ENCODE assay signal across 32 mouse cellular contexts in the genomic region with DNA sequence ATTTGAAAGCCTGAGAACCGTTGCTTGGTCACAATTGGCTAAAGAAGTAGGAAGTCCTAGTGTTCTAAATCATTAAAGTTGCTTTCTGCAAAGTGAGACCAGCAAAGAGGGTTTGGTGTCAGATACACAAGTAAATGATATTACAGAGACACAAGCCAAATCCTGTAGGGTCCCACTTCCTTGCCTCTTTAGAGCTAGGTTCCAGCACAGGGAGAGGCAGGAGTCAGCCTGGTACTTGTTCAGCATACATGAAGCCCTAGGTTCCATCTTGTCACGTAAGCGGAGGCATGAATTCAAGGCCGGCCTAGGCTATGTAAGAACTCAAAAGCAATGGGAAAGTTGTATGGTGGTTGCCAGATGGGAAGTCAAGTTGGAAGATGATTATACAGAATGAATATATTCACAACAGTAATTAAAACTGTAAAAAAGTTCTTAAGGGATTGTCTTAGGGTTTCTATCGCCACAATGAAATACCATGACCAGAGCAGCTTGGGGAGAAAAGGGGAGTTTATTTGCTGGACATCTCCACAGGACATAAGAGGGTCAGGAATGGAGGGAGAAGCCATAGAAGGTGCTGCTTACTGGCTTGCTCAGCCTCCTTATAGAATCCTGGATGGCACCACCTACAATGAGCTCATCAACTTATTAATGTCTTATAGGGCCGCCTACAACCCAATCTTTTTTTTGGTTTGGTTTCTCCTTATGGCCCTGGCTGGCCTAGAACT. TPM values are rescaled to one million over a fixed set of nuclear protein-coding genes. Genes with fewer than 3 reads are reported as not detected.
DNase-seq lines count a peak whose midpoint lies in the region; ATAC-seq and TF ChIP-seq lines count a peak whose summit lies in the region.
"Had no signal": no experiment of that assay in that cellular context is flagged by ENCODE, and none has a peak within 500 bp of the region (broad histone marks: within the 10 kb centered on the region; RNA-seq: fewer than 3 reads in every experiment).

No protein-coding gene starts in this region.

- H3K9me3 ChIP-seq in intestine, postnatal 0 days (ENCODE audit: control insufficient read depth), result no peaks in the 10 kb centered on the region
- H3K9me3 ChIP-seq in intestine, embryonic 15.5 days, result no peaks in the 10 kb centered on the region
- H3K9me3 ChIP-seq in ES-E14 (ENCODE audit: control insufficient read depth, insufficient read depth, low read depth, low read length), result no peaks in the 10 kb centered on the region
- no peaks in the 10 kb centered on the region for H3K9me3 ChIP-seq in liver, embryonic 14.5 days (ENCODE audit: control insufficient read depth, low read length)
- H3K9me3 ChIP-seq in forebrain, postnatal 0 days (ENCODE audit: low read length), result no peaks in the 10 kb centered on the region
- H3K9me3 ChIP-seq: embryonic facial prominence, embryonic 12.5 days; heart, embryonic 13.5 days; hindbrain, embryonic 13.5 days; limb, embryonic 13.5 days; megakaryocyte, embryonic 14.5 days; midbrain, embryonic 15.5 days; neural tube, embryonic 15.5 days had no signal

- no peak overlapping the region for H3K4me3 ChIP-seq in intestine, postnatal 0 days (ENCODE audit: low read depth, low read length)
- no peak overlapping the region for H3K4me3 ChIP-seq in intestine, embryonic 15.5 days (replicated peaks)
- no peak overlapping the region for H3K4me3 ChIP-seq in ES-E14 (ENCODE audit: insufficient read depth in 1 of 2, low read depth in 1 of 2, low read length in 2 of 2, poor library complexity in 1 of 2, severe bottlenecking in 1 of 2)
- H3K4me3 ChIP-seq in liver, embryonic 14.5 days (ENCODE audit: insufficient read depth in 1 of 2, low read depth in 2 of 2, low read length in 2 of 2), result no peak overlapping the region
- no peak overlapping the region for H3K4me3 ChIP-seq in forebrain, postnatal 0 days (ENCODE audit: low read depth, low read length)
- H3K4me3 ChIP-seq: embryonic facial prominence, embryonic 12.5 days; heart, adult 2 months; heart, embryonic 13.5 days; hindbrain, embryonic 13.5 days; limb, embryonic 13.5 days; megakaryocyte, embryonic 14.5 days; midbrain, embryonic 15.5 days; neural tube, embryonic 15.5 days had no signal

- no peak overlapping the region for H3K4me2 ChIP-seq in intestine, postnatal 0 days (replicated peaks; ENCODE audit: low read depth)
- no peak overlapping the region for H3K4me2 ChIP-seq in intestine, embryonic 15.5 days (replicated peaks)
- no peak overlapping the region for H3K4me2 ChIP-seq in liver, embryonic 14.5 days (ENCODE audit: low read depth)
- no peak overlapping the region for H3K4me2 ChIP-seq in forebrain, postnatal 0 days (ENCODE audit: low read depth)
- H3K4me2 ChIP-seq: embryonic facial prominence, embryonic 12.5 days; heart, embryonic 13.5 days; hindbrain, embryonic 13.5 days; limb, embryonic 13.5 days; midbrain, embryonic 15.5 days; neural tube, embryonic 15.5 days had no signal

- H3K4me1 ChIP-seq in intestine, postnatal 0 days (replicated peaks; ENCODE audit: control insufficient read depth, insufficient read depth, low read length), result no peaks in the 10 kb centered on the region
- peaks cover 13% of the 10 kb centered on the region for H3K4me1 ChIP-seq in intestine, embryonic 15.5 days (replicated peaks)
- peaks cover 0 to 2% of the 10 kb centered on the region in 2 experiments; a peak in 2 of 4 replicates for H3K4me1 ChIP-seq in ES-E14 (ENCODE audit: control insufficient read depth in 2 of 2, insufficient read depth in 2 of 2, low read length in 2 of 2, poor library complexity in 1 of 2)
- peaks cover 4 to 7% of the 10 kb centered on the region in 2 experiments for H3K4me1 ChIP-seq in liver, embryonic 14.5 days (replicated peaks; ENCODE audit: control insufficient read depth in 2 of 2, insufficient read depth in 2 of 2, low read length in 1 of 2)
- H3K4me1 ChIP-seq in forebrain, postnatal 0 days (ENCODE audit: insufficient read depth), result peaks cover 7% of the 10 kb centered on the region

- H3K27me3 ChIP-seq in intestine, postnatal 0 days (replicated peaks; ENCODE audit: control insufficient read depth, insufficient read depth, low read length), result no peaks in the 10 kb centered on the region
- H3K27me3 ChIP-seq in intestine, embryonic 15.5 days (replicated peaks), result no peaks in the 10 kb centered on the region
- no peaks in the 10 kb centered on the region for H3K27me3 ChIP-seq in liver, embryonic 14.5 days (ENCODE audit: control insufficient read depth, insufficient read depth, low read length)
- H3K27me3 ChIP-seq in forebrain, postnatal 0 days (ENCODE audit: insufficient read depth, low read length), result no peaks in the 10 kb centered on the region
- H3K27me3 ChIP-seq: embryonic facial prominence, embryonic 12.5 days; heart, embryonic 13.5 days; hindbrain, embryonic 13.5 days; limb, embryonic 13.5 days; megakaryocyte, embryonic 14.5 days; midbrain, embryonic 15.5 days; neural tube, embryonic 15.5 days; Patski had no signal

- ATAC-seq in intestine, postnatal 0 days, result no peak
- ATAC-seq in intestine, embryonic 15.5 days, result no peak
- peak; percentile 38; the same call in 1 of the 2 replicates for ATAC-seq in liver, embryonic 14.5 days (ENCODE audit: insufficient read depth)
- ATAC-seq in forebrain, postnatal 0 days, result no peak
- ATAC-seq in monocyte, adult 5-6 weeks (replicated peaks; ENCODE audit: insufficient number of reproducible peaks, low FRiP score, low TSS enrichment, poor library complexity, severe bottlenecking), result no peak
- ATAC-seq: midbrain, embryonic 15.5 days; Patski had no signal

- WGBS in intestine, postnatal 0 days, result 88% methylated on average over 6 of the region's 6 CpGs
- 84% methylated on average over 6 of the region's 6 CpGs for WGBS in intestine, embryonic 15.5 days
- 72% methylated on average over 6 of the region's 6 CpGs for WGBS in liver, embryonic 14.5 days (ENCODE audit: insufficient replicate concordance)
- 83% methylated on average over 6 of the region's 6 CpGs for WGBS in forebrain, postnatal 0 days

- in situ Hi-C loops in ES-E14 (cut with MboI; ENCODE audit: low sequenced_read_pairs in 2 of 2, unreplicated experiment in 2 of 2), result loop anchor here in 1 of 2 experiments (10.0 to 25.0 kb wide), 2 partner anchors 275 to 847 kb away; a partner anchor contains a TSS

- TF ChIP-seq EP300 in liver, embryonic 14.5 days (IDR thresholded peaks at IDR 0.05; ENCODE audit: low read depth), result no peak

- H3K36me3 ChIP-seq in intestine, postnatal 0 days (ENCODE audit: control insufficient read depth, insufficient read depth), result peaks cover 34% of the 10 kb centered on the region
- peaks cover 14% of the 10 kb centered on the region for H3K36me3 ChIP-seq in intestine, embryonic 15.5 days
- H3K36me3 ChIP-seq in ES-E14 (ENCODE audit: control insufficient read depth, insufficient read depth, low read length, poor library complexity, severe bottlenecking), result peaks cover 36% of the 10 kb centered on the region
- H3K36me3 ChIP-seq in liver, embryonic 14.5 days (replicated peaks; ENCODE audit: control insufficient read depth, insufficient read depth, low read depth), result peaks cover 47% of the 10 kb centered on the region
- peaks cover 58% of the 10 kb centered on the region for H3K36me3 ChIP-seq in forebrain, postnatal 0 days (ENCODE audit: insufficient read depth)

- no peak for TF ChIP-seq CTCF in intestine, postnatal 0 days (IDR thresholded peaks at IDR 0.05; ENCODE audit: low read depth)
- no peak for TF ChIP-seq CTCF in liver, embryonic 14.5 days (IDR thresholded peaks at IDR 0.05; ENCODE audit: low read depth)
- no peak for TF ChIP-seq CTCF in forebrain, postnatal 0 days (IDR thresholded peaks at IDR 0.05; ENCODE audit: low read depth)

- no peak overlapping the region for H3K9ac ChIP-seq in intestine, postnatal 0 days (ENCODE audit: low read depth, low read length)
- no peak overlapping the region for H3K9ac ChIP-seq in intestine, embryonic 15.5 days
- H3K9ac ChIP-seq in ES-E14 (ENCODE audit: insufficient read depth, low read depth, low read length, poor library complexity, severe bottlenecking), result no peak overlapping the region
- no peak overlapping the region for H3K9ac ChIP-seq in liver, embryonic 14.5 days (replicated peaks)
- H3K9ac ChIP-seq in forebrain, postnatal 0 days, result no peak overlapping the region
- H3K9ac ChIP-seq: embryonic facial prominence, embryonic 12.5 days; heart, embryonic 13.5 days; hindbrain, embryonic 13.5 days; limb, embryonic 13.5 days; midbrain, embryonic 15.5 days; neural tube, embryonic 15.5 days had no signal

- no peak for DNase-seq in ES-E14 (ENCODE audit: low read depth, low spot score)
- no peak for DNase-seq in liver, embryonic 14.5 days (ENCODE audit: low read depth in 3 of 3, low spot score in 3 of 3)
- DNase-seq in forebrain, postnatal 0 days, result no peak
- no peak for DNase-seq in kidney, adult 9 months
- DNase-seq: adrenal gland, adult 2 months; cerebellum, adult 11 months; cerebellum, adult 9-11 months; gastrocnemius, postnatal 36 days; heart, adult 2 months; heart, postnatal 36 days; kidney, postnatal 36 days; lung, adult 18-20 months; lung, postnatal 10 days; thymus, adult 2 months; thymus, postnatal 4 days had no signal

- H3K27ac ChIP-seq in intestine, postnatal 0 days (ENCODE audit: low read depth, low read length), result 0 out of 2 replicates have a peak overlapping the region, but pooled peaks have one; percentile 2
- no peak overlapping the region for H3K27ac ChIP-seq in intestine, embryonic 15.5 days
- H3K27ac ChIP-seq in ES-E14 (ENCODE audit: insufficient read depth, low read depth, low read length, poor library complexity, severe bottlenecking), result no peak overlapping the region; the same call in 1 of the 2 replicates
- no peak overlapping the region for H3K27ac ChIP-seq in liver, embryonic 14.5 days
- no peak overlapping the region for H3K27ac ChIP-seq in forebrain, postnatal 0 days (ENCODE audit: low read depth, low read length)
- H3K27ac ChIP-seq: embryonic facial prominence, embryonic 12.5 days; heart, adult 2 months; hindbrain, embryonic 13.5 days; limb, embryonic 13.5 days; midbrain, embryonic 15.5 days; neural tube, embryonic 15.5 days; stomach, postnatal 0 days had no signal

RNA-seq across cellular contexts. Expression of a gene that starts 7.7 kb away (rescaled TPM):
- not detected in 2 replicates for polyA plus RNA-seq in intestine, postnatal 0 days (2015; fragmentation: Nextera tagmentation; extraction: Ambion mirVana)
- polyA plus RNA-seq in intestine, embryonic 15.5 days (2015; fragmentation: Nextera tagmentation; extraction: Ambion mirVana), result not detected in 2 replicates
- not detected in 2 replicates for total RNA-seq in ES-E14 (2012; rRNA removed)
- not detected in 2 replicates for polyA plus RNA-seq in liver, embryonic 14.5 days (2012; rRNA removed)
- not detected in 2 replicates for polyA plus RNA-seq in liver, embryonic 14.5 days (2014; fragmentation: Nextera tagmentation; extraction: Ambion mirVana)
- not detected in 2 replicates for total RNA-seq in forebrain, postnatal 0 days (2014; rRNA removed)
- not detected in 2 replicates for polyA plus RNA-seq in forebrain, postnatal 0 days (2015; fragmentation: Nextera tagmentation; extraction: Ambion mirVana)
- total RNA-seq in monocyte, adult 5-6 weeks (2017), result not detected in 3 replicates
- total RNA-seq: adrenal gland, adult 2 months; adrenal gland, postnatal 4 days; gastrocnemius, postnatal 36 days; heart, adult 2 months; heart, postnatal 36 days; layer of hippocampus, adult 8-10 months; left cerebral cortex, adult 18-20 months; left cerebral cortex, postnatal 25 days had no signal
- polyA plus RNA-seq: adrenal gland, adult 2 months; embryonic facial prominence, embryonic 12.5 days; heart, embryonic 13.5 days; kidney, embryonic 14.5 days; limb, embryonic 13.5 days; midbrain, embryonic 15.5 days; stomach, postnatal 0 days had no signal

RNA-seq across cellular contexts. Expression of a gene that starts 12.4 kb away (rescaled TPM):
- polyA plus RNA-seq in intestine, postnatal 0 days (2015; fragmentation: Nextera tagmentation; extraction: Ambion mirVana), result 269 and 296 TPM in 2 replicates
- polyA plus RNA-seq in intestine, embryonic 15.5 days (2015; fragmentation: Nextera tagmentation; extraction: Ambion mirVana), result 887 and 955 TPM in 2 replicates
- total RNA-seq in ES-E14 (2012; rRNA removed), result 1,672 and 2,383 TPM in 2 replicates
- 103 and 161 TPM in 2 replicates for polyA plus RNA-seq in liver, embryonic 14.5 days (2012; rRNA removed)
- polyA plus RNA-seq in liver, embryonic 14.5 days (2014; fragmentation: Nextera tagmentation; extraction: Ambion mirVana), result 653 and 697 TPM in 2 replicates
- total RNA-seq in forebrain, postnatal 0 days (2014; rRNA removed), result 703 and 720 TPM in 2 replicates
- 1,123 and 1,324 TPM in 2 replicates for polyA plus RNA-seq in forebrain, postnatal 0 days (2015; fragmentation: Nextera tagmentation; extraction: Ambion mirVana)
- 735 to 877 TPM (median 802 TPM) in 3 replicates for total RNA-seq in monocyte, adult 5-6 weeks (2017)

RNA-seq across cellular contexts. Expression of a gene that starts 47.7 kb away (rescaled TPM):
- 12.3 and 14.7 TPM in 2 replicates for polyA plus RNA-seq in intestine, postnatal 0 days (2015; fragmentation: Nextera tagmentation; extraction: Ambion mirVana)
- 19.8 and 21.7 TPM in 2 replicates for polyA plus RNA-seq in intestine, embryonic 15.5 days (2015; fragmentation: Nextera tagmentation; extraction: Ambion mirVana)
- total RNA-seq in ES-E14 (2012; rRNA removed), result 27.4 and 30.3 TPM in 2 replicates
- polyA plus RNA-seq in liver, embryonic 14.5 days (2012; rRNA removed), result 9.1 and 10.1 TPM in 2 replicates
- polyA plus RNA-seq in liver, embryonic 14.5 days (2014; fragmentation: Nextera tagmentation; extraction: Ambion mirVana), result 7.5 and 8.8 TPM in 2 replicates
- total RNA-seq in forebrain, postnatal 0 days (2014; rRNA removed), result 33.3 and 40.3 TPM in 2 replicates
- polyA plus RNA-seq in forebrain, postnatal 0 days (2015; fragmentation: Nextera tagmentation; extraction: Ambion mirVana), result 12.3 and 17.0 TPM in 2 replicates
- 42.6 to 73.3 TPM (median 57.7 TPM) in 3 replicates for total RNA-seq in monocyte, adult 5-6 weeks (2017)
